19 mouse cellular contexts compared by ENCODE assay signal in genomic region chr3:85172096-85172495, GRCm38 (mm10).
DNase-seq lines count a peak whose midpoint lies in the region; ATAC-seq and TF ChIP-seq lines count a peak whose summit lies in the region.
"Had no signal": no experiment of that assay in that cellular context is flagged by ENCODE, and none has a peak within 500 bp of the region (broad histone marks: within the 10 kb centered on the region; RNA-seq: fewer than 3 reads in every experiment).

No protein-coding gene starts in this region.

- peaks cover 5% of the 10 kb centered on the region; the same call in 1 of the 2 replicates for H3K27me3 ChIP-seq in kidney, embryonic 15.5 days
- no peaks in the 10 kb centered on the region for H3K27me3 ChIP-seq in embryonic facial prominence, embryonic 14.5 days (replicated peaks; ENCODE audit: control insufficient read depth, insufficient read depth, low read length)
- H3K27me3 ChIP-seq in midbrain, embryonic 11.5 days (ENCODE audit: control insufficient read depth, insufficient read depth, low read length) = no peaks in the 10 kb centered on the region
- no peaks in the 10 kb centered on the region for H3K27me3 ChIP-seq in forebrain, embryonic 12.5 days
- H3K27me3 ChIP-seq: heart, embryonic 12.5 days; lung, embryonic 15.5 days; midbrain, embryonic 15.5 days; neural tube, embryonic 15.5 days had no signal

- no peak for TF ChIP-seq CTCF in olfactory bulb, adult 2 months (IDR thresholded peaks at IDR 0.05; ENCODE audit: insufficient read depth, low read depth, low read length)

- H3K9me3 ChIP-seq in kidney, embryonic 15.5 days (replicated peaks) = no peaks in the 10 kb centered on the region
- H3K9me3 ChIP-seq in embryonic facial prominence, embryonic 14.5 days (ENCODE audit: control insufficient read depth, low read length) = no peaks in the 10 kb centered on the region
- H3K9me3 ChIP-seq in midbrain, embryonic 11.5 days (ENCODE audit: control insufficient read depth, low read length) = no peaks in the 10 kb centered on the region
- H3K9me3 ChIP-seq in forebrain, embryonic 12.5 days = no peaks in the 10 kb centered on the region
- H3K9me3 ChIP-seq: heart, embryonic 12.5 days; hindbrain, embryonic 12.5 days; lung, embryonic 15.5 days; megakaryocyte, embryonic 14.5 days; midbrain, embryonic 15.5 days; neural tube, embryonic 15.5 days had no signal

- no peak overlapping the region for H3K27ac ChIP-seq in kidney, embryonic 15.5 days
- no peak overlapping the region for H3K27ac ChIP-seq in embryonic facial prominence, embryonic 14.5 days (replicated peaks; ENCODE audit: low read depth, low read length)
- H3K27ac ChIP-seq in olfactory bulb, adult 2 months (ENCODE audit: insufficient read depth, low read depth, low read length) = peak overlapping the region; percentile 16; the same call in 1 of the 2 replicates
- no peak overlapping the region for H3K27ac ChIP-seq in midbrain, embryonic 11.5 days (ENCODE audit: low read depth, low read length)
- H3K27ac ChIP-seq in forebrain, embryonic 12.5 days = no peak overlapping the region
- H3K27ac ChIP-seq: hindbrain, embryonic 12.5 days; liver, embryonic 14.5 days; lung, embryonic 15.5 days; midbrain, embryonic 15.5 days; neural tube, embryonic 15.5 days had no signal

- H3K9ac ChIP-seq in kidney, embryonic 15.5 days = no peak overlapping the region
- no peak overlapping the region for H3K9ac ChIP-seq in embryonic facial prominence, embryonic 14.5 days (ENCODE audit: low read depth, low read length)
- H3K9ac ChIP-seq in midbrain, embryonic 11.5 days (ENCODE audit: low read length) = no peak overlapping the region
- no peak overlapping the region for H3K9ac ChIP-seq in forebrain, embryonic 12.5 days
- H3K9ac ChIP-seq: heart, embryonic 12.5 days; hindbrain, embryonic 12.5 days; liver, embryonic 14.5 days; lung, embryonic 15.5 days; midbrain, embryonic 15.5 days; neural tube, embryonic 15.5 days had no signal

- 46% methylated on average over 12 of the region's 12 CpGs for WGBS in kidney, embryonic 15.5 days
- WGBS in embryonic facial prominence, embryonic 14.5 days = 68% methylated on average over 12 of the region's 12 CpGs
- WGBS in olfactory bulb, adult 2 months = 89% methylated on average over 12 of the region's 12 CpGs
- 94% methylated on average over 12 of the region's 12 CpGs for WGBS in midbrain, embryonic 11.5 days
- 92% methylated on average over 12 of the region's 12 CpGs for WGBS in forebrain, embryonic 12.5 days

- no peak for DNase-seq in kidney, adult 18-20 months
- DNase-seq in brain, adult 2 months (ENCODE audit: low read depth, low spot score) = peak; percentile 24
- DNase-seq in embryonic facial prominence, embryonic 14.5 days (ENCODE audit: low spot score) = no peak
- no peak for DNase-seq in midbrain, embryonic 11.5 days (ENCODE audit: low spot score, missing footprints)
- DNase-seq: heart, adult 11 months; heart, postnatal 14 days; kidney, adult 9 months; thymus, adult 2 months had no signal

- no peak overlapping the region for H3K4me3 ChIP-seq in kidney, embryonic 15.5 days (replicated peaks)
- no peak overlapping the region for H3K4me3 ChIP-seq in embryonic facial prominence, embryonic 14.5 days (ENCODE audit: low read depth, low read length)
- H3K4me3 ChIP-seq in olfactory bulb, adult 2 months (ENCODE audit: insufficient read depth, low read depth, low read length) = no peak overlapping the region
- H3K4me3 ChIP-seq in midbrain, embryonic 11.5 days (ENCODE audit: low read depth, low read length) = no peak overlapping the region
- H3K4me3 ChIP-seq in forebrain, embryonic 12.5 days (replicated peaks) = no peak overlapping the region
- H3K4me3 ChIP-seq: heart, embryonic 12.5 days; hindbrain, embryonic 12.5 days; lung, embryonic 15.5 days; megakaryocyte, embryonic 14.5 days; midbrain, embryonic 15.5 days; neural tube, embryonic 15.5 days had no signal

- no peaks in the 10 kb centered on the region for H3K36me3 ChIP-seq in kidney, embryonic 15.5 days
- no peaks in the 10 kb centered on the region for H3K36me3 ChIP-seq in embryonic facial prominence, embryonic 14.5 days (ENCODE audit: control insufficient read depth, insufficient read depth, low read length)
- H3K36me3 ChIP-seq in midbrain, embryonic 11.5 days (ENCODE audit: control insufficient read depth, insufficient read depth, low read length) = no peaks in the 10 kb centered on the region
- H3K36me3 ChIP-seq in forebrain, embryonic 12.5 days (replicated peaks) = no peaks in the 10 kb centered on the region
- H3K36me3 ChIP-seq: heart, embryonic 12.5 days; hindbrain, embryonic 12.5 days; lung, embryonic 15.5 days; midbrain, embryonic 15.5 days; neural tube, embryonic 15.5 days had no signal

- H3K4me2 ChIP-seq in kidney, embryonic 15.5 days = peak overlapping the region; percentile 30
- H3K4me2 ChIP-seq in embryonic facial prominence, embryonic 14.5 days (ENCODE audit: low read depth, low read length) = 0 out of 2 replicates have a peak overlapping the region, but pooled peaks have one; percentile 10
- no peak overlapping the region for H3K4me2 ChIP-seq in midbrain, embryonic 11.5 days
- H3K4me2 ChIP-seq in forebrain, embryonic 12.5 days = no peak overlapping the region
- H3K4me2 ChIP-seq: heart, embryonic 12.5 days; hindbrain, embryonic 12.5 days; lung, embryonic 15.5 days; midbrain, embryonic 15.5 days; neural tube, embryonic 15.5 days had no signal

- no peak for ATAC-seq in kidney, embryonic 15.5 days (replicated peaks; ENCODE audit: low FRiP score)
- ATAC-seq in embryonic facial prominence, embryonic 14.5 days (ENCODE audit: low read depth) = no peak
- ATAC-seq in midbrain, embryonic 11.5 days (ENCODE audit: low FRiP score) = no peak
- ATAC-seq in forebrain, embryonic 12.5 days (ENCODE audit: low FRiP score) = no peak
- ATAC-seq: forebrain, embryonic 14.5 days had no signal

- no peak for TF ChIP-seq POLR2A in olfactory bulb, adult 2 months (IDR thresholded peaks at IDR 0.05; ENCODE audit: insufficient read depth, low read depth, low read length)

- peaks cover 26% of the 10 kb centered on the region for H3K4me1 ChIP-seq in kidney, embryonic 15.5 days
- H3K4me1 ChIP-seq in embryonic facial prominence, embryonic 14.5 days (ENCODE audit: control insufficient read depth, insufficient read depth, low read length) = no peaks in the 10 kb centered on the region; the same call in 1 of the 2 replicates
- peaks cover 6% of the 10 kb centered on the region for H3K4me1 ChIP-seq in olfactory bulb, adult 2 months (ENCODE audit: control insufficient read depth, insufficient read depth, low read length)
- no peaks in the 10 kb centered on the region for H3K4me1 ChIP-seq in midbrain, embryonic 11.5 days (ENCODE audit: control insufficient read depth, insufficient read depth, low read length)
- peaks cover 5% of the 10 kb centered on the region; the same call in 1 of the 2 replicates for H3K4me1 ChIP-seq in forebrain, embryonic 12.5 days

Comparison
In these comparisons a context has a peak if more than half of its experiments do, and no peak if none do; other contexts are left out.
1. H3K4me2 ChIP-seq: peak in kidney, embryonic 15.5 days (single experiment) and embryonic facial prominence, embryonic 14.5 days (single experiment); none in midbrain, embryonic 11.5 days (single experiment) and forebrain, embryonic 12.5 days (single experiment).